Mouse (Mus musculus) embryonic fibroblast, embryonic 13.5 days (primary cell): ENCODE measurements at regions not wholly inside any gene's neighbourhood (a gene's known extent, or its start where the extent isn't known, plus 50 kb on each side); places are given as distances from the start of the nearest gene placed in this dataset.

Source experiments
- CTCF ChIP-seq: IDR thresholded peaks from 2 replicates; pipeline ENCODE4 v1.5.1; 2011; ENCODE audit warnings: mild to moderate bottlenecking, control low read depth, low read length, moderate library complexity, borderline replicate concordance; ENCODE audit not compliant: insufficient read depth
- POLR2A ChIP-seq: IDR thresholded peaks from 2 replicates; pipeline ENCODE4 v1.6.1; 2011; ENCODE audit warnings: low read depth, mild to moderate bottlenecking, control low read depth, low read length, moderate library complexity

GRCm38 (mm10) chr8:12152825-12153224 is 125.8 kb upstream of the A230072I06Rik start:
- no peak for TF ChIP-seq POLR2A
- no peak for TF ChIP-seq CTCF
